Mouse (Mus musculus) urinary bladder, postnatal 4 days (tissue): ENCODE data around the gene Smpd2.
A peak's percentile ranks its signal among the peaks of the same experiment; 100 is the strongest.

Experiments
- DNase-seq, 2 experiments: peaks; one replicate each; pipeline ENCODE4 v3.0.0; 2021 to 2022; ENCODE audit warnings: low spot score in 2 of 2

Gene Smpd2

DNA sequence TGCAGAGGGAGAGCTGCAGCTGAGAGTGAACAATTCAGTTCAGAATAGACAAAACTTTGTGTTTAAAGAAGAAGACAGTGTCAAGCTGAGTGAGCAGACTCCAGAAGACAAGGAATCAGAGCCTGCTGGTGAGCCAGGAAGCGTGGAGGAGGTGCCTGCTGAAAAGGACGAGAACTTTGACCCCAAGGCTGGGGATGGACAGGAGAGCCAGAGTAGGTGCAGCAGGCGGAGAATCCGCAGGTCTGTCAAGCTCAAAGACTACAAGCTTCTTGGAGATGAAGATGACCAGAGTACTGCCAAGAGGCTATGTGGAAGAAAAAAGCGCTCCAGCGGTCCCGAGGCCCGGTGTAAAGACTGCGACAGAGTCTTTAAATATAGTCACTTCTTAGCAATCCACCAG is 38.5 kb downstream of the Smpd2 start:
- no peak for DNase-seq

DNA sequence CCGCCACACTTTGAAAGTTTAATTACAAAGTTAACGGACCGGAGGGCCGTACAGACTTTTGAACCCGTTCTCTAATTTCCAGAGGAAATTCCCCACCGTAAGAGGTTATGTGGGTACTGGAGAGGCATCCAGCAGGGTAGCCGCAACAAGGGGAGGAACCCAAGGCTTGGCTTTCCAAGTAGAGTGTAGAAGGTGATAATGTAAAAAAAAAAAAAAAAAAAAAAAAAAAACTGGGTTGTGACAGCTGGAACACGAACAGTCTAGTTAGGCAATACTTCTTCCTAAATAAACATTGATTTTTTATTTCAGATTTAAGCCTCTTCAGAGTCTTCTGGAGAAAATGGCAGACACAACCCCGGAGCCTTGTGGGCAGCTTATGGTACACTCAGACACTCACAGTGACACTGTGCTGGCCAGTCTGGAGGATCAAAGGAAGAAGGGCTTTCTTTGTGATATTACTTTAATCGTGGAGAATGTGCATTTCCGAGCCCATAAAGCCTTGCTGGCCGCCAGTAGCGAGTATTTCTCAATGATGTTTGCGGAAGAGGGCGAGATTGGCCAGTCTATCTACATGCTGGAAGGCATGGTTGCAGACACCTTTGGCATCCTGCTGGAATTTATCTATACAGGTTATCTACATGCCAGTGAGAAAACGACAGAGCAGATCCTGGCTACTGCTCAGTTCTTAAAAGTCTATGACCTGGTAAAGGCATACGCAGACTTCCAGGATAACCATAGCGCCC is 39.2 kb downstream of the Smpd2 start:
- DNase-seq: no peak

- DNase-seq: peak; percentile 88 to 95
Observed at GRCm38 (mm10) chr10:41450137-41450670, 40.0 kb downstream of the Smpd2 start, which contains the start of gene Zbtb24. Gene Zbtb24, plus strand, starts transcription at chr10:41450383.

DNA sequence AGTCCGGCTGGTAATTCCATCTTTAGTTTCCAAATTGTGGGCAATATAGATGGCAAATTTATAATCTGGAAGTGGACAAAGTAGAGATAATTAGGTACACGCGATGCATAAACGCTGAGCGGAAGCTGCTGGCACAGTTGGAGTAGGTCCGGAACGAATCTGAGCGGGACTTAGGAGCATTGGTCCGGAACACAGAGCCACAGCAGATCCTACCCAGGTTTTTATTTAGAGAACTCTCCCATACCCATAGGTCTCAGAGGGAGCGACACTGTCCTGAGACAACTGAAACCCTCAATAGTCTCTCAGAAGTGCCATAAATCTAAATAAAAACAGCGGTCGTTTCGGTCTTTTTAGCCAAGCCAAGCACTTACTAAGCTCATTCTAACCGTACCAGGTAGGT is 40.5 kb downstream of the Smpd2 start:
- DNase-seq: no peak

- no peak for DNase-seq
Observed at GRCm38 (mm10) chr10:41448216-41448615, 42.0 kb downstream of the Smpd2 start.
